Mouse (Mus musculus) cerebellum, postnatal 4 days (tissue): Measurements from ENCODE around the gene Fchsd2.

Experiments
- DNase-seq, 2 experiments: peaks; one replicate each; pipeline ENCODE4 v3.0.0; 2022; ENCODE audit warnings: low spot score in 2 of 2, mixed read lengths in 1 of 2

Fchsd2 gene

DNA sequence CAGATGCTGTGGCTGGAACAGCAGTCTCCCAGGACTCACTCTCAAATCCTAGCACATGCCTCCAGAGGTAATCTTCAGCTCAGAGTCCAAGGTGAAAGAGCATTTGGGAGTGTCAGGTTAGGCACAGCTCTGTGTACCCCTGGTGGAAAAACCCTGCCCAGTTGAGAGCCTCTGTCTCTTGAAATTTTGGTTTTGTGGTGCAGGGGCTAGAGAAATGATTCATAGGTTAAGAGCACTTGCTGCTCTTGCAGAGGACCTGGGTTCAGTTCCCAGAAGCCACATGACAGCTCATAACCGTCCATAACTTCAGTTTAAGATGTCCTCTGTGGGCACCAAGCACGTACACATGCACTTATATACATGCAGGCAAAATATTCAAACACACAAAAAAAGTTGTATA is 195.2 kb downstream of the Fchsd2 start:
- DNase-seq, result no peak

DNA sequence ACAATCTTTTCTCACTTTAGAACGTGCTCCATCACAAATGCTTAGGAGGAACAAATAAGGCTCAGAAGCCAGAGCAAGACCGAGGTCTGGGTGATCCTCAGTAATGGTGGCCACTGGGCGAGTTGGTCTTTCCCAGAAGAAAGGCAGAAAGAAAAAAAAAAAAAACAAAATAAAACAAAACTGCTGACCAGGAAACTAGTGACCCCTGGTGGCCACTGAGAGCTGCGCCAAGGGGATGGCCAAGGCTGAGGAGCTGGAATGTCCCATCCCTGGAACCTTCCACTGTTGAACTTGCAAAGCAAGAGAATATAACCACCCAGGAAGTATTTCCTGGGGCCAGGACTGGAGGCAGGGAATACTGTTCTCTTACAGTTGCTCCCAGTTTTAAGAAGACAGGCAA is 195.8 kb downstream of the Fchsd2 start:
- peak in 1 of 2 experiments; percentile 54 for DNase-seq

DNA sequence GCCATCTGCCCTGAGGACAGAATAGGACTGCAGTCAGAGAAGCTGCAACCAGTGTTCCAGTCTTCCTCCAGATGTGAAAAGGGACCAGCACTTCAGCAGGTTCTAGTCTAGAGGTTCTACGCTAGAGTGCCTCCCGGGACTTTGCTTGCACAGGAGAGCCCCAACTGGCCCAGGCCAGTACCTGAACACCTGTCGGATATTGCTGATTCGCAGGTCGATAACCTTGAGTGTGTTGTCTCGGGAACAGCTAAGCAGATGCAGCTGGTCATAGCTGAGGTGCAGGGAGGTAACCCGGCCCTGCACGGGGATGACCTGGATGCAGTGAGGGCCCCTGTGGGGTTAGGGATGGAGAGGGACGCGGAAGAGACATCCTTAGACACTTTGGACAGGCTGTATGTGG is 197.7 kb downstream of the Fchsd2 start:
- no peak for DNase-seq

DNA sequence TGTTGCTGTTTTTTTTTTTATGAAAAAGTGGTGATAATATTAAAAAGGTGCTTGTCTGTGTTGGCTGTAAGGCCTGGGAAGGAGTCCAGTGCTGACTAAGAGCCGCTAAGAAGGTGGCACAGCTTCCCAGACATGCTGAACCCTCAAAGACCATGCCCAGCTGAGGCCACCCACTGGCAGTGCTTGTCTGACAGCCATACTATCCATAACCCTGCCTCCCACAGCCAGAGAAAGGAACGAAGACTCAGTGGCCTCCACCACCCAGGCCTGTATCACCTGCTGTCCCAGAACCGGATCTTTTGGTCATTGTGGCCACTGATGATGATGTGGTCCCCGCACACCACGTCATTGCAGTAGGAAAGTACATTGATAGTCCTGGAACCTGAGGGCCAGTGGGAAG is 198.5 kb downstream of the Fchsd2 start:
- DNase-seq, result no peak

DNA sequence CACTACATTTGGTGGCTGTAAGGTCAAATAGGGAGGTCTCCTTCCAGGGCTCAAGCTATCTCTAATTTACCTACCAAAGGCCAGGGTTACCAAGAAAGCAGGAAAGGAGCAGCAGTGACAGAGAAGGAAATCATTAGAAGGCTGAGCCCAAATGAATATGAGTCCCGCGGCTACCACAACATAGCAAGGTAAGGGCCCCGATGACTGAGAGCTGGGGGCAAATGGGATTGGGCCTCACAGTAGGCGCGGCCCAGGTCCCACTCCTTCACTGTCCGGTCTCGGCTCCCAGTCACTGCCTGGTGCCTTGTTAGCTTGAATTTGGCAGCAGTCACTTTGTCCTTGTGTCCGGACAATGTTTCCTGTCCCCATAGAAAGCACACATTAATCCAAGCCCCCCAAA is 199.0 kb downstream of the Fchsd2 start:
- DNase-seq, result no peak

DNA sequence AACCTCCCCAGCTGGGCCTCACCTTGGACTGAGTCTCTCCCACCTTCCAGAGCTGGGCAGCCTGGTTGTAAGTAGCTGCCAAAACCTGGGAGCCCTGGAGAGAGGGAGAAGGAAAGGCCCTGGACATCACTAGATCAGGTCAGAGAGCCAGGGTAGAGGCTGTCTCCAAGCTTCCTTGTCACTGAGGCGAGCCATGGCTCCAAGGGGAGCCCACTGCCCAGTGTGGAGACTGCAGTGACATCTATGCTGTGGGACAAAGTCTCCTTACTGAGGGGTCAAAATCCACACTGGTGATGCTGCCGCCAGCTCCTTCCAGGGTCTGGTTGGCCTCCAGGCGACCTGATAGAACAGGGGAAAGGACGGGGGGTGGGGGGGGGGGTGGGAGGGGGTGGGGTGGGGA is 199.4 kb downstream of the Fchsd2 start:
- no peak for DNase-seq

DNA sequence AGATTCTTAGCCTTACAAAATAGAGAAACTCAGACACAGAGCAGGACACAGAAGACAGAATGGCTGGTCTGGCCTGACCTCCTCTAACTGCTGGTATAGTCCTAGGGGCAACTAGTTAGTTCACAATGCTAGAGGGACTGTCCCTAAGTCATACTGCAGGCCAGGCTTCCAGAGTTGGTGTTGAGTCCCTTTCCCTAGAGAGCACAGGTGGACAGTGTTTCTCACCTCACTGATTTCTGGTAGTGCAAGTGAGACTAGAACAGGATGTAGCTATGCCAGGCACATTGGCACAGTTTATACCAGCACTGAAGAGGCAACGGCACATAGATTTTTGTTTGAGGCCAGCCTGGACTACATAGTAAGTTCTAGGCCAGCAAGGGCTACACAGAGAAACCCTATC is 200.0 kb downstream of the Fchsd2 start:
- DNase-seq, result no peak

DNA sequence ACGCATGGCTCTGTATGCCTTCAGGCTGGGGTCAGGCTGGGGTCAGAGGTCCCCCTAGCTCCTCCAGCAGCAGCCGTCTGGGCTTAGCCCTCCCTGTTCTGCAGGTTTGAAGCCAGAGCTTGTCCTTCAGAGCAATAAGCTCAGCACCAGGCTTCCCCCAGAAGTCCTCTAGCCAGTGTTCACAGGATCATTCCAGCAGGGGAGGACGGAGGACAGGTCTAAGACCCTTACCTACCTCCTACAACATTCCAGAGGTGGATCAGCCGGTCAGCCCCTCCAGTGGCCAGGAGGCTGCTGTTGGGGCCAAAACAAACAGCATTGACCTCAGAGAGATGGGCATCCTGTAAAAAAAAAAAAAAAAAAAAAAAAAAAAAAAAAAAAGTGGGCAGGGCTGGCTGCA is 200.5 kb downstream of the Fchsd2 start:
- no peak for DNase-seq

DNA sequence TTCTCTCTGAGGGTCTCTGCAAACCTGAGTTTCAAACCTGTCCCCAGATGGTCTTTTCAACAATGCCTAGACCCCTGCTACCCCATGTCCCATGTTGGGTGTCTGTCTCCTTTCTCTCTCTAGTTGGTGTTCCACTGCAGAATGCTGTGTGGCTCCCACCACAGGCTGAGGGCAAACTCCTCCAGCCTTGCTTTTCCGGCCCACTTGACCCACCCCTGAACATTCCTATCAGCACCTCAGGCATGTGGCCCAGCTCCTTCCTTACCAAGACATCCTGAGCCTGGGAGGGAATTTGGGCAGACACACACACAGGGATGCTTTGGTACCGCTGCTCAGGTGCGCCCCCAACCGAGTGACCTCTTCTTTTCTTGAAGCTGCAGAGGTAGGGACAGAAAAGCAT is 200.9 kb downstream of the Fchsd2 start:
- DNase-seq, result no peak

DNA sequence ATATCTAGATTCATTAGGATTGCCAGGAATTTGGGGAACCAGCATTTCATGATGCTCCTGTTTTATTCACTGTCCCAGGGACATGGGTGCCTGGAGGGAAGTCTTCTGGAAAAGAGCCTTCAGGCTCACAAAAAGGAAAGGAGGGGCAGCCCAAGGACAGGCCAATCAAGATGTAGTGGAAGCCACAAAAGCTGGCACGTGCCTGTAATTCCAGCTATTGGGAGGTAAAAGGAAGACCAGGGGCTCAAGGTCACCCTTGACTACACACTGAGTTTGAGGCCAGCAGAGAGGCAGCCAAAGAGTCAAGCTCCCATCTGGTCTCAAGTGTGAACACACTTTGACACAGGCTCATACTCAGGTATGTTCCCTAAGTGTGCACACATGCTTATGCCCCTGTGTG is 202.8 kb downstream of the Fchsd2 start:
- no peak for DNase-seq

DNA sequence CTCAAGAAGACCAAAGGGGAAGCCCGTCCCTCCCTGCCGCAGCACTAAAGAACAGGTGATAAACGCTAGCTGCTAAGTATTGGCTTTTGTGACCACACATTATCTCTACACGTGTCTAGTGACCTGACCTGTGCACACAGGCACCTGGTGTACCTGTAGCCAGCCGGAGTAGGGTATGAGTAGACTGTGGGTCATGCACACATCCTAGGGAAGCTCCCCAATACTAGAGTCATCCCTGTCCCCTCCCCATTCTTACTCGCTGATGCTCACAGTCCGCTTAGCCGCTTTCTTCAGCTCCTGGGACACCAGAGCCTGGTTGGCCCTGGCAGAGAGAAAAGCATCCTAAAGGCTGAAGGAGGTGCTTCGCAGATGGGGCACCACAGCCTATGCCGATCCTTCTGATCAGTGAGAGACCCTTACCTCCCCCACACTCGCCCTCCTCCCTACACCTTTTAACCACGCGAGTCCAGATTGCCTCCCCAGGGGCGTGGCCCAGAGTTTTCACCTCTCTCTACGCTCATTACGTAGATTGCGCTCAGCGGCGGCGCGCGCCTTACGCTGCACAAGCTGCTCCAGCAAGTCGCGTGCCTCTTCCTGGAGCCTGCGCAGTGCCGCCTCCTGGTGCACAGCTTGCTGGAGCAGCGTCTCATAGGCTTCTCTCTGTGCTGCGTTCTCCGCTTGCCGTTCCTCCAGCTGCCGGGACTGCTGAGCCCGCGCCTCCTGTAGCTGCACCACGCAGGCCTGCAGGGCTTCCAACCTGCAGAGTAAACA is 203.8 kb downstream of the Fchsd2 start:
- DNase-seq, result peak; percentile 71 to 78

DNA sequence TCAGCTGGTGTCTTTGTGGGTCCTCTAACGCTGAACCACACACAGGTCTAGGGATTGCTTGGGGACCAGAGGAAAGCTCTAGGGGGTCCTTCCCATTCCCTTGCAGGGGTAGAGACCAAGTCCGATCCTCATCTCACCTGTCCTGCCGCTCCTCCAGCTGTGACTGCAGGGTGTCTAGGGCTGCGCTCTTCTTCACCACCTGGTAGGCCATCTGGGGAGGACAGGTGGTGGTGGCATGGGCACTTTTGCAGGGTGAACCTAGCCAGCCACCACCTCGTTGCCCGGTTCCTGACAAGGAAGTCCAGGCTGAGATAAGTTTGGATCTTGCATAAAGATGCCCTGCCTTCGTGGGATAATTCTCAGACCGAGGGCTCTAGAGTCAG is 204.4 kb downstream of the Fchsd2 start:
- no peak for DNase-seq

DNA sequence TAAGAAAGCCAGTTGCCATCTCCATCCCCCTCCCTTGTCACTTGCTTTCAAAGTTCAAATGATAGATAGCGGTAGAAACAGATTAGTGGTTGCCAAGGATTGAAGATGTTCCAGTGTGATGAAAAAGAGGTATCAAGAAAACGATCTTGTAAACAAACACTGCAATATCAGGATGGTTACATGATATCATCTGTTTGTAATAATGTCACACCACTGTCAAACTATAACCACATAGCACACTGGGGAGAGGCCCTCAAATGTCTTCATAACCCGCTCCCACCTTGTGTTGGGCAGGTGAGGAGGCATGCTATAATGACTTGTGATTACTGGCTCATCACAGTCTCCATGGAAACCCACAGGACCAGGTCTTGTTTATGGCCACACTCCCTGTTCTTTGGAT is 205.7 kb downstream of the Fchsd2 start:
- no peak for DNase-seq

DNA sequence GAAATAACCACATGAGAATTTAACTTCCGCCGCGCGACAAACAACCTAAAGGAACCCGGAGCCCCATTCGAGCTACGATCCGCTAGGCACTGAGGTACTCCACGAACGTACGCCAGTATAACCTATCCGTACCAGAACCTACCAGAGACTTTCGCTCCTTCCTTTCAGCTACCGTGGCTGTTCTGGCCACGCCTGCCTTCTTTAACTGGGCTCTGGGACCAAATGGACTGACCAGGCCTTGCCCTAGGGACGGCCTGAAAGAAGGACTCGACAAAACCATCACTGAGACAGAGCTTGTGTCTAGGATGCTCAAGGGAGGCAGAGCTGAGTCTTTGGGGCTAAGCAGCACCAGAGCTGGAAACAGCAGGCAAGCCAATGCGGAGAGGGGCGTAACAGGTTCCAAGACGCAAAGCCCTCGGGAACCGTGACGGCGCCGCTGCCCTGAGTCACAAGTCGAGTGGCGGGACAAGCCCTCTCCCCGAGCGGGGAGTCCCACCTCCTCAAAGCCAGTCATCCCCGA is 208.8 kb downstream of the Fchsd2 start:
- no peak for DNase-seq

DNA sequence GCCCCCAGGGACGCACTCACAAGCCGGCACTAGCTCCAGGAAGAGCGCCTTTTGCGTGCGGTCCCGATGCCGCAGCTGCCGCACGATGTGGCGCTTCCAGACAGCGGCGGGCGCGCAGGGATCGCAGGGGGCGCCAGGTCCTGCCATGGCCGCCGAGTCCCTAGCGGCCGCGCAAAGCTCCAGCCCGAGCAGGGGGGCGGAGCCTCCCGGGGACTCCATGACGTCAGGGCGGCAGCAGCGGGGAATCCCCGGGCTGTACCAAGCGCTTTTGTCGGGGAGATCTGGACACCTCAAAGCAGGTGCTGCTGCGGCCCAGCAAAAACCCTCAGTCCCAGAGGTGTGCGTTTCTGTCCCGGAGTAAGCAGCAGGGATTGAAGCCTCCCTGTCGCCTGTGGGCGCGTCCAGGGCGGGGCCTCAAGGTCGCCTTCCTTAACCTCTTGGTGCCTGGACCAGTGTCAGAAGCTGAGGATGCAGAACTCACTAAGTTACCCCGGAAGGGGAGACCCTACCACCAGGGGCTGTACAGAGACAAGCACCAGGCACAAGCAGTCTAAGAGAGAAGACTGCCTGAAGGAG is 209.3 kb downstream of the Fchsd2 start, which contains the start of gene Atg16l2:
Gene Atg16l2 (minus strand): TSS at position 371 of the 576 bp plus-strand sequence.
- DNase-seq, result peak; percentile 77 to 82

DNA sequence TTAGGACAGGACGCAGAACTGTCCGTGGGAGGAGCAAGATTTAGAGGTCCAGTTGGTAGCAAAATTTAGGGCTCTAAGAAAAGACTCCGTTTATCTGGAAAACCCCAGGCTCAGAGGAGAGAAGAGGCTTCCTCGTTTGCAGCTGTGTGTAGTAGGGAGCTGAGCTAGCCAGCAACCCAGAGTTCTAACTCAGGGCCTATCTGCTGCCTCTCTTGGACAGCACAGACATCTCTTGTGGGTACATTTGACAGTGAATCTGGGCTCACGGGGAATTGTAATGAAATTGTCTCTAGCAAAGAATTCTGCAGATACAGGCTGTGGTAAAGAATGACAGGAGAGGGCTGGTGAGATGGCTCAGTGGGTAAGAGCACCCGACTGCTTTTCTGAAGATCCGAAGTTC is 210.0 kb downstream of the Fchsd2 start:
- DNase-seq, result no peak

DNA sequence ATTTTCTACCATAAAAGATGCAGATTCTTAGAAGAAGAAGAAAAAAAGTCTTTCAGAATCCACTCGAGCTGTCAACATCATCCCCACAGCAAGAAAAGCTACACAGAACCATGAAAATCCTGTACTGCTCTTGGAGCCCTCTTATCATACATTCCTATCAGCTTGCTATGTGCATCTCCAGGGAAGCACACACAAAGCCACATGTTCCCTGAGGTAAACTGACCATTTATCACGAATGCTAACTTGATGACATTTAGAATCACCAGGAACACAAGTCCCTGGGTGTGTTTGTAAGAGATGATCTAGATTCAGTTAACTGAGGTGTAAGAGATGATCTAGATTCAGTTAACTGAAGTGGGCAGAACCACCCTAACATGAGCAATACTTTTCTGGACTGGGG is 214.2 kb downstream of the Fchsd2 start:
- no peak for DNase-seq

DNA sequence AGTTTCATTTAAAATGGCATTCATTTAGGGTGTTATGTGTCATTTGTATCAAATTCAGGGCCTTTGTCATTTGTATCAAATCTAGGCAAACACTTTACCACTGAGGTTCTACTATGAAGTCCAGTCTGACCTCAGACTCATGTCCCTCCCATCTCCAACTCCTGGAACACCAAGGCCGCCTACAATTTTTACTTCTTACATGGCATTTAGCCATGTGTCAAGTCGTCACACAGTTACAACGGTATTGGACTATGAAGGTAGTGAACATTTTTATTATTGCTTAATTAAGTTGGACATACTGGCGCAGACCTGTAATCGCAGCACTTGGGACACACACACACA is 217.3 kb downstream of the Fchsd2 start:
- DNase-seq, result no peak

DNA sequence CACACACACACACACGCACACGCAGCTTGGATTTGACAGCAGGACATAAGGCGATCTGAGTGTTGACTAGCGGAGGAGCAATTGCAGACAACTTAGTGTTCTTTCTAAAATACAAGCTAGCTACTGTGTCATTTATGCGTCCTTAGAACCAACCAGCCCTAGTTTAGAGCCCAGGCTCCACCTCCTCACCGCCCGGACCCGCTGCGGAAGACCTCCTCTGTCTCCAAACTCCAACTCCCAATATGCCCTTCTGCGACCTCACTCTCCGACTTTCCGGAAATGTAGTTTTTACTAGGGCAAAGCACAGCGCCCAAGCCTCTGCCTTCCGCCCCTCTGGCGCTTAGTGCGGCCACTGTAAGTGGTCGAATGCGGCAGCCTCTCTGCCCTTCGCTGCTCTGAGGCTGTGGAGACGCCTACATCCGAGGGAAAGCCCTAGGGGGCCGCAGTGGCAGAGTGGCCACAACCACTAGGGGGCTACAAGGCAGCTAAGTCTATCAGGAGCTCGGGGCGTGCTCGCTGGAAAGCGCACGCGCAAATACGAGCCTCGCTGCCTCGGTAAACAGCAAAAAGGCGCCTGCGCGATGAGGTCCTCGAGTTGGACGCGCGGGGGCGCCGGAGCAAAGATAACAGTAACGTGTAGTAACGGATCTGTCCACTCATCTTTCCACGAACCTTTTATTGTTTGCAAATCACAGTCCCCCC is 217.8 kb downstream of the Fchsd2 start:
- DNase-seq, result peak; percentile 94 to 97

DNA sequence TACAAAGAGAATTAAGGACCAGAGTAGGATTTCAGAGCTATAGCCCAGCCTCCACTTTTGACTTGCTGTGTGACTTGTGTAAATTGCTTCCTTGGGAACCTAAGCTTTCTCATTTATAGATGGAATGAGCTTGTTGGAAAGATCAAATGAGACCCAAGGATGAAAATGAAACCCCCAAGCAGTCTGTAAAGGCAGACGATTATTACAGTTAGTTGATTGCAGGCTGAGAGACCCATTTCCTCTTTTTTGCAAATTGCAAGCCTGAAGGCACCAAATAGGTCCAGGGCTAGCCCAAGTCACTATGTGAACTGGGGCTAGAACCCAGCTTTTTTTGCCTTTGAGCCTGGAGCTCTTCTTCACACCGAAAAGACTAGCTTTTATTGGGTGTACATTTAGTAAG is 218.4 kb downstream of the Fchsd2 start:
- no peak for DNase-seq

DNA sequence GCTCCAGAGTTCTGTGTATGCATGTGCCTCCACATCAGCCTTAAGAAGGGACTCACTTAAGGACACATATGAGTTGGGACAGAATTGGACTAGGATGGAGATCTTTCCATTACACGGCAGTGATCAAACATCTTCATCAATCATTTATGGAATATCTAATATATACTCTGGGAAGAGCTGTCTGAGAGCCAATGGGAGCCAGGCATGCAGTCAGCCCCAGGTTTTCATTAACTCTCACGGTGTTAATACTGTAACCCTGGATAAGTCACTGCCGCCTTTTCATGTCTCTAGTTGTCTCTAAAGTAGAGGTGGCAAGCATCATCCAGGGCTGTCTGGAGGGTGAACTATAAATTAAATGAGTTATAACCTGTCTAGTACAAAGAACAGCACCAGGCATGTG is 220.4 kb downstream of the Fchsd2 start:
- no peak for DNase-seq

DNA sequence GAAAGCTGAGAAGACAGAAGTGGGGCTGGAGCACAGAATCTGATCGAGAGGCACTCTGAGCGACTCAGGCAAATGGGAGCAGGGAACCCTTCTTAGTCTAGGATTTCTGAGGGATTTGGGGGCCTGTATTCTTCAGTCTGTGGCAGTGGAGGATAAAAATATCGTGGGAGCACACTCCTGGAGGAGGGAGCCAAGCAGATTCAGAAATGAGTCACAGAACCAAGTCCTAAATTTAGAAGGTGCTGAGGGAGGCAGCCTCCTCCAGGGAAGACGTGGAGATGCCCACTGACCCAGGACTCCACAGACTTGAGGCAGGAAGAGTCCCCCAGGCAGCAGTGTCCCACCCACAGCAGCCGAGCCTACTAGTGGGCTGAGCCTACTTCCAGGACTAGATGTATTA is 221.7 kb downstream of the Fchsd2 start:
- no peak for DNase-seq

DNA sequence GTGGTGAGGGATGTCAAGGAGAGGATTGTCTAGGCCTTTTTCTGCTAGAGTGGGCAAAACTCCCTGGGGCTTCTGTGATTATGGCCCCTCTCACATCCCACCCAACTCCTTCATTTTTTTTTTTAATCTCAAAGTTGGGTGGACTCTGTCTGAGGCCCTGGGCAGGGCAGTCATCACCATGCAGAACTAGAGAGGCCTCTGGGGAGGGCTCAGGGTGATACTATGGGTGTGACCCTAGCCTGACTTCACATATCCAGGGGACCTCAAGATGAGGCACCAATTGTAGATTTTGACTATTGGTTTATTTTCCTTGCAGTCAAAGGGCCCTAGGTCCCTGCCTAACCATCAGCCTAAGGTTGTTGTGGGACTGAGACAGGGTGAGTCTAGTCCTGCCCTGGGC is 223.0 kb downstream of the Fchsd2 start:
- DNase-seq, result no peak
